Mouse (Mus musculus) ES-Bruce4 (cell line): ENCODE data around the gene Apobec1. TPM values are rescaled to one million over a fixed set of nuclear protein-coding genes. Genes with fewer than 3 reads are reported as not detected.

ENCODE experiments used
- H3K27ac ChIP-seq: 2 replicates; pipeline ENCODE4 v1.5.1; 2012; ENCODE audit warnings: low read length, inconsistent platforms; ENCODE audit not compliant: insufficient read depth
- H3K27me3 ChIP-seq: 2 replicates; pipeline ENCODE4 v1.6.1; 2012; ENCODE audit warnings: mild to moderate bottlenecking, low read length, inconsistent platforms; ENCODE audit not compliant: control insufficient read depth, poor library complexity, insufficient read depth, severe bottlenecking
- H3K36me3 ChIP-seq: 2 replicates; pipeline ENCODE4 v1.6.1; 2012; ENCODE audit warnings: inconsistent platforms, mild to moderate bottlenecking, low read length, moderate library complexity; ENCODE audit not compliant: control insufficient read depth, poor library complexity, insufficient read depth, severe bottlenecking
- H3K4me1 ChIP-seq: one replicate; pipeline ENCODE4 v1.8.1; 2011; ENCODE audit warnings: low read length; ENCODE audit not compliant: control insufficient read depth, insufficient read depth
- H3K4me3 ChIP-seq: 2 replicates; pipeline ENCODE4 v1.5.1; 2011; ENCODE audit warnings: low read depth, mild to moderate bottlenecking, low read length
- H3K9ac ChIP-seq: 2 replicates; pipeline ENCODE4 v1.6.1; 2012; ENCODE audit warnings: low read depth, mild to moderate bottlenecking, inconsistent platforms; ENCODE audit not compliant: poor library complexity, severe bottlenecking
- H3K9me3 ChIP-seq: replicated peaks from 2 replicates; pipeline ENCODE4 v1.6.1; 2012; ENCODE audit warnings: mild to moderate bottlenecking, low read length, inconsistent platforms; ENCODE audit not compliant: control insufficient read depth, poor library complexity, insufficient read depth, severe bottlenecking
- CTCF ChIP-seq: IDR thresholded peaks from one replicate; pipeline ENCODE4 v1.8.1; 2011; ENCODE audit warnings: low read depth, low read length
- EP300 ChIP-seq: IDR thresholded peaks from 2 replicates; pipeline ENCODE4 v1.6.1; 2011; ENCODE audit warnings: low read depth, low read length; ENCODE audit not compliant: insufficient read depth
- POLR2A ChIP-seq: IDR thresholded peaks from one replicate; pipeline ENCODE4 v1.8.1; 2011; ENCODE audit warnings: low read length; ENCODE audit not compliant: insufficient read depth
- polyA plus RNA-seq: library from polyadenylated mRNA; stranded (reverse); fragments of >200 nt; gene quantifications from 2 replicates; pipeline ENCODE4 v1.2.4, GENCODE M21; 2011; ENCODE audit warnings: low read depth; ENCODE audit not compliant: missing spikeins, insufficient read depth, insufficient read length

Gene Apobec1
- polyA plus RNA-seq, 1 experiment = 9.7 TPM

DNA sequence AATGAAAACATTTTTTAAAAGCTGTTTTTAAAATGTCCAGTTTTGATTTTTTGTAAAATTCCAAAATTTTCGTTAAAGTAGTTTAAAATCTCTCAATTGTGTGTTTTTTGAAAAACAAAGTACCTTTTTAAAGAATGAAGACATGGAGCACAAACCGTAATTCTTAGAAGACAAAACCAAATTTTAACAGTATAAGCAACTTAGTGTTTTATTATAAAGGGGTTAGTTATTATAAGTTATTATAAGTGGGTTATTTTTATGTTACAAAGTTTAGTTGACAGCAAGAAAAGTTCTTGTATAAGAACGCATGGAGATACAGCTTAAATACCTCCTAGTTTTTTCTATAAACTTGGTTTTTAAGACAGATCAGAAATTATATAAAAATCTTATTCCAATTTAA lies 629 bp downstream of the Apobec1 start:
- Histone ChIP-seq H3K4me3 (peak overlapping the region; percentile 94; the same call in 1 of the 2 replicates), H3K4me1 (no peaks in the 10 kb centered on the region), H3K27ac (0 out of 2 replicates have a peak overlapping the region, but pooled peaks have one; percentile 83), H3K9me3 (no peaks in the 10 kb centered on the region), H3K36me3 (peaks cover 9% of the 10 kb centered on the region), H3K27me3 (no peaks in the 10 kb centered on the region), H3K9ac (peak overlapping the region; percentile 89)
- TF ChIP-seq CTCF (no peak), EP300 (no peak), POLR2A (no peak)

DNA sequence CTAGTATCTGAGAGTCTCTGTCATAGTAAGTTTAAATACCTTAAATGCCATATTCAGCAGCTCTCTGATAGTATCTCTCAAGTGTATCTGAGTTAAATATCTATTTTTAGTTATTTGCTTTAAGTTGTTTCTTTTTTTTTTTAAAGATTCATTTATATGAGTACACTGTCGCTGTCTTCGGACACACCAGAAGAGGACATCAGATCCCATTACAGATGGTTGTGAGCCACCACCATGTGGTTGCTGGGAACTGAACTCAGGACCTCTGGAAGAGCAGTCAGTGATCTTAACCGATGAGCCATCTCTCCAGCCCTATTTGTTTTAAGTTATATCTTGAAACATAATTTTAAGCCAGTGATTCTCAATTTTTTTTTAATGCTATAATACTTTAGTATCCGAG lies 1.2 kb downstream of the Apobec1 start:
- TF ChIP-seq EP300 = no peak
- TF ChIP-seq CTCF = no peak
- TF ChIP-seq POLR2A = no peak
- no peaks in the 10 kb centered on the region for H3K27me3 ChIP-seq

DNA sequence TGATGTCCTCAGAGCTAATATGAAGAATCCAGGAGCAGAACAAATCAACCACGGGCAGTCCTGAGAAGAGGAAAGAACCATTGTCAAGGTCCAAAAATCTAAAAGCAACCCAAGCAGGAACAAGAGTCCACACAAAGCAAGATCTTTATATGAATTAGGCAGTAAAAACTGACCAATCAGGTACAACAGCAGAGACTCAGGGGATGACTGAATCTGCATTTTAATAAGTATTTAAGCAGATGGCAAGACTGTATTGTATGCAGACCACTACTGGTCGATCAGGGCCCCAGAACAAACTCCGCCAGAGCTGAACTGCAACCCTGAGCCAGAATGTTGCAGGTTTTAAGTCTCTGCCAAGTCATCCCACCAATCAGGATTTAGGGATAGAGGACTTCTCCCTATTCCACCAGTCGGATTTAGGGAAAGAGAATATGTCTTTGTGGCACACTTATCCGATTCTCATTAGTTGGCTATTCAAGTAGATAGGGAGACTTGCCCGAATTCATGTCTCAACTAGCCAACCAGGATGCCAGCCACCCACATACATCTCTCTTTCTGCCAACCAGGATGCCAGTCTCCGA lies 2.1 kb downstream of the Apobec1 start:
- TF ChIP-seq EP300 = no peak
- TF ChIP-seq POLR2A = no peak
- no peak for TF ChIP-seq CTCF
- Histone ChIP-seq H3K9ac (no peak overlapping the region), H3K4me3 (no peak overlapping the region), H3K9me3 (no peaks in the 10 kb centered on the region), H3K36me3 (no peaks in the 10 kb centered on the region), H3K27ac (no peak overlapping the region), H3K4me1 (no peaks in the 10 kb centered on the region), H3K27me3 (no peaks in the 10 kb centered on the region)

More for the DNA sequence above, 1.2 kb downstream of the Apobec1 start:
- H3K4me1 ChIP-seq = no peaks in the 10 kb centered on the region
- H3K27ac ChIP-seq = no peak overlapping the region
- no peak overlapping the region for H3K9ac ChIP-seq
- no peak overlapping the region for H3K4me3 ChIP-seq
- no peaks in the 10 kb centered on the region for H3K9me3 ChIP-seq
- peaks cover 4% of the 10 kb centered on the region for H3K36me3 ChIP-seq

DNA sequence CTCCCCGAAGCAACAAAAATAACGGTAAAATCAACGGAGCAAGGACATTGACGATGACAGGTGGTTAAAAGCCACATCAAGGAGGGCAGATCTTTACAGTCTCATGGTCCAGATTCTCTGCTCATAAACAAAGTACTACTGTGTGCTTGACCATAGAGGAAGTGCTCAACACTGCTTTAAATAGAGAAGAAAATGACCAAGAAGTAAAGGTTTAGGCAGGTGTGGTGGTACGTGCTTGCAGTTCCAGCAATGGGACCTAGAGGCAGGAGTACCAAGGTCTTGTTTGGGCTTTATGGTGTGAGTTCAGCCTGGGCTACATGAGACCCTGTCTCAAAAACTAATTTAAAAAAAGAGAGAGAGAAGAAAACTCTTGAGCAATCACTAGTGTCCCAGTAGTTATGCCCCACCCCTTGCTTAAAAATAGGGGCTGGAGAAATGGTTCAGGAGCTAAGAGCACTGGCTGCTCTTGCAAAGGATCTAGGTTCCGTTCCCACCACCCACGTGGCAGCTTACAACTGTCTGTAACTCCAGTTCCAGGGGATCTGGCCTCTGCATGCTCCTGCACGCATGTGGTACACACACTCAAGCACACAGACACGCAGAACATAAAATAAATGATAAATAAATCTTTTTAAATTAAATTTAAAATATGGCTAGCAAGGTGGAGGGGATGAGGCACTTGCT lies 3.0 kb downstream of the Apobec1 start:
- Histone ChIP-seq H3K9ac (no peak overlapping the region), H3K4me1 (no peaks in the 10 kb centered on the region), H3K4me3 (no peak overlapping the region), H3K27me3 (no peaks in the 10 kb centered on the region), H3K27ac (no peak overlapping the region), H3K9me3 (no peaks in the 10 kb centered on the region), H3K36me3 (no peaks in the 10 kb centered on the region)
- TF ChIP-seq POLR2A (no peak), EP300 (no peak), CTCF (no peak)

GRCm38 (mm10) chr6:122598436-122598835 lies 3.8 kb downstream of the Apobec1 start:
- H3K4me1 ChIP-seq = no peaks in the 10 kb centered on the region
- no peaks in the 10 kb centered on the region for H3K36me3 ChIP-seq
- no peak overlapping the region for H3K4me3 ChIP-seq
- H3K27ac ChIP-seq = no peak overlapping the region
- no peak overlapping the region for H3K9ac ChIP-seq
- H3K27me3 ChIP-seq = no peaks in the 10 kb centered on the region
- TF ChIP-seq POLR2A = no peak
- no peaks in the 10 kb centered on the region for H3K9me3 ChIP-seq

GRCm38 (mm10) chr6:122598014-122598413 lies 4.2 kb downstream of the Apobec1 start:
- Histone ChIP-seq H3K27me3 (no peaks in the 10 kb centered on the region), H3K9me3 (no peaks in the 10 kb centered on the region), H3K4me3 (no peak overlapping the region), H3K9ac (no peak overlapping the region), H3K4me1 (no peaks in the 10 kb centered on the region), H3K36me3 (no peaks in the 10 kb centered on the region), H3K27ac (no peak overlapping the region)
- TF ChIP-seq POLR2A (no peak), CTCF (no peak), EP300 (no peak)
